Mouse (Mus musculus): Measurements from ENCODE around the gene Opa1.

- TF ChIP-seq CTCF (IDR thresholded peaks at IDR 0.05; ENCODE audit: low read depth) (no peak), EP300 (IDR thresholded peaks at IDR 0.05; ENCODE audit: low read depth) (no peak)
Measured at GRCm38 (mm10) chr16:29680548-29681175, 101.5 kb downstream of the Opa1 start.
